Mouse (Mus musculus) adrenal gland, adult 2 months (tissue): ENCODE results near the gene Pdhb. TPM values are rescaled to one million over a fixed set of nuclear protein-coding genes. Genes with fewer than 3 reads are reported as not detected.
"Not testable (repeated sequence)": the region's sequence is repeated elsewhere in the genome, so short reads cannot be mapped to it uniquely, and the experiment has no call there.

Experiments used
- DNase-seq: peaks from one replicate; pipeline ENCODE4 v3.0.0; 2021
- polyA plus RNA-seq: library from polyadenylated mRNA; depleted of rRNA; stranded (reverse); fragments of >200 nt; gene quantifications from 2 replicates; pipeline ENCODE4 v1.2.3, GENCODE M21; 2012; rRNA removed
- total RNA-seq, 2 experiments: library from RNA; stranded (reverse); gene quantifications; 2 replicates each; pipeline ENCODE4 v1.2.3; 2021

The Pdhb gene
- total and polyA plus RNA-seq, 3 experiments, result 44.5 to 340 (median 325) TPM

GRCm38 (mm10) chr14:8135130-8135529 is 37.7 kb downstream of the Pdhb start:
- DNase-seq, result no peak

- DNase-seq, result no peak
Measured at GRCm38 (mm10) chr14:8134234-8134633, 38.6 kb downstream of the Pdhb start.

- no peak for DNase-seq
Measured at GRCm38 (mm10) chr14:8132789-8133188, 40.0 kb downstream of the Pdhb start.

- DNase-seq, result no peak
Measured at GRCm38 (mm10) chr14:8127971-8128370, 44.9 kb downstream of the Pdhb start.

- no peak for DNase-seq
Measured at GRCm38 (mm10) chr14:8124046-8124881, 48.6 kb downstream of the Pdhb start.

- not testable (repeated sequence) for DNase-seq
Measured at GRCm38 (mm10) chr14:8123611-8124010, 49.2 kb downstream of the Pdhb start.

- DNase-seq, result no peak
Measured at GRCm38 (mm10) chr14:8123141-8123540, 49.7 kb downstream of the Pdhb start.

GRCm38 (mm10) chr14:8119904-8120303 is 52.9 kb downstream of the Pdhb start:
- DNase-seq, result no peak

GRCm38 (mm10) chr14:8119454-8119853 is 53.4 kb downstream of the Pdhb start:
- DNase-seq, result no peak

- DNase-seq, result no peak
Measured at GRCm38 (mm10) chr14:8117371-8117770, 55.5 kb downstream of the Pdhb start.

Other genes starting within 250 kb of the Pdhb start
- gene Gm45521, start 215.7 kb downstream of the Pdhb start, total RNA-seq, result not detected
- gene Gm45521, start 215.7 kb downstream of the Pdhb start, polyA plus RNA-seq, result not detected in 2 replicates
- gene Dnase1l3, start 178.5 kb downstream of the Pdhb start, total RNA-seq, result 1 to 10 TPM in 1 of 2 experiments, under 1 TPM in 1; 0.24 to 1.5 TPM
- 0.32 and 0.63 TPM in 2 replicates for gene Dnase1l3, start 178.5 kb downstream of the Pdhb start, polyA plus RNA-seq
- 100 to 1,000 TPM in 1 of 2 experiments, 10 to 100 TPM in 1; 78.0 to 123 TPM for gene Abhd6, start 170.1 kb downstream of the Pdhb start, total RNA-seq
- gene Abhd6, start 170.1 kb downstream of the Pdhb start, polyA plus RNA-seq, result 60.1 and 103 TPM in 2 replicates
- 10 to 100 TPM; 38.8 to 39.0 TPM for gene Rpp14, start 92.7 kb downstream of the Pdhb start, total RNA-seq
- 4.3 and 6.4 TPM in 2 replicates for gene Rpp14, start 92.7 kb downstream of the Pdhb start, polyA plus RNA-seq
- 10 to 100 TPM; 57.1 to 96.0 TPM for gene Pxk, start 74.8 kb downstream of the Pdhb start, total RNA-seq
- 29.4 and 34.6 TPM in 2 replicates for gene Pxk, start 74.8 kb downstream of the Pdhb start, polyA plus RNA-seq
- 10 to 100 TPM; 14.3 to 16.3 TPM for gene Kctd6, start 41.1 kb upstream of the Pdhb start, total RNA-seq
- gene Kctd6, start 41.1 kb upstream of the Pdhb start, polyA plus RNA-seq, result 3.6 and 4.0 TPM in 2 replicates
- gene Acox2, start 86.3 kb upstream of the Pdhb start, total RNA-seq, result under 1 TPM in 1 of 2 experiments, not detected in 1; 0.78 TPM
- 0.46 and 1.9 TPM in 2 replicates for gene Acox2, start 86.3 kb upstream of the Pdhb start, polyA plus RNA-seq
- 1 to 10 TPM; 4.3 to 5.2 TPM for gene Fam107a, start 145.0 kb upstream of the Pdhb start, total RNA-seq
- 1.1 and 1.2 TPM in 2 replicates for gene Fam107a, start 145.0 kb upstream of the Pdhb start, polyA plus RNA-seq
- not detected for gene Oit1, start 205.7 kb upstream of the Pdhb start, total RNA-seq
- 0.08 TPM in 1 of 2 replicates, not detected in the other for gene Oit1, start 205.7 kb upstream of the Pdhb start, polyA plus RNA-seq